Mouse (Mus musculus) left cerebral cortex, postnatal 36 days (tissue): ENCODE results near the gene Cldn4. TPM values are rescaled to one million over a fixed set of nuclear protein-coding genes. Genes with fewer than 3 reads are reported as not detected.

Experiments
- DNase-seq, 2 experiments: peaks; one replicate each; pipeline ENCODE4 v3.0.0; 2021 to 2022; ENCODE audit warnings: low spot score in 2 of 2, mixed read lengths in 1 of 2
- intact Hi-C: fragments of 180-260 bp; cut with DNase I; formaldehyde crosslinking; loops from one replicate; pipeline ENCODE4 v1.15.1; 2025
- total RNA-seq, 2 experiments: library from RNA; stranded (reverse); gene quantifications; 2 replicates each; pipeline ENCODE4 v1.2.3; 2021

Gene Cldn4
- total RNA-seq = not detected

GRCm38 (mm10) chr5:134946857-134947255, at the start of gene Cldn4:
Gene Cldn4 (minus strand): TSS chr5:134946934.
- intact Hi-C loops = no loop called here
- no peak for DNase-seq

- intact Hi-C loops = no loop called here
- no peak for DNase-seq
Observed at GRCm38 (mm10) chr5:134992566-134992965, 45.8 kb upstream of the Cldn4 start.

- DNase-seq = no peak
- intact Hi-C loops = no loop called here
Observed at GRCm38 (mm10) chr5:134989741-134990140, 43.0 kb upstream of the Cldn4 start.

GRCm38 (mm10) chr5:134989166-134989565, 42.4 kb upstream of the Cldn4 start:
- DNase-seq = no peak
- intact Hi-C loops = no loop called here

GRCm38 (mm10) chr5:134986298-134987268, 39.8 kb upstream of the Cldn4 start:
- intact Hi-C loops = no loop called here
- DNase-seq = no peak

- DNase-seq = no peak
- intact Hi-C loops = no loop called here
Observed at GRCm38 (mm10) chr5:134985633-134986297, 39.0 kb upstream of the Cldn4 start, which contains the start of gene Cldn3. Gene Cldn3 (plus strand): TSS chr5:134986214.

- intact Hi-C loops = no loop called here
- DNase-seq = no peak
Observed at GRCm38 (mm10) chr5:134983771-134984170, 37.0 kb upstream of the Cldn4 start.

GRCm38 (mm10) chr5:134983111-134983510, 36.4 kb upstream of the Cldn4 start:
- intact Hi-C loops = no loop called here

GRCm38 (mm10) chr5:134981149-134981548, 34.4 kb upstream of the Cldn4 start:
- intact Hi-C loops = no loop called here

More at GRCm38 (mm10) chr5:134983111-134983510, 36.4 kb upstream of the Cldn4 start:
- no peak for DNase-seq

GRCm38 (mm10) chr5:134977837-134978236, 31.1 kb upstream of the Cldn4 start:
- intact Hi-C loops = no loop called here
- no peak for DNase-seq

More at GRCm38 (mm10) chr5:134981149-134981548, 34.4 kb upstream of the Cldn4 start:
- no peak for DNase-seq

GRCm38 (mm10) chr5:134976577-134977250, 30.0 kb upstream of the Cldn4 start:
- intact Hi-C loops = no loop called here
- no peak for DNase-seq

- no peak for DNase-seq
- intact Hi-C loops = no loop called here
Observed at GRCm38 (mm10) chr5:134976164-134976563, 29.4 kb upstream of the Cldn4 start.

- no peak for DNase-seq
- intact Hi-C loops = no loop called here
Observed at GRCm38 (mm10) chr5:134974921-134975320, 28.2 kb upstream of the Cldn4 start.

GRCm38 (mm10) chr5:134974294-134974693, 27.6 kb upstream of the Cldn4 start:
- intact Hi-C loops = no loop called here
- no peak for DNase-seq

GRCm38 (mm10) chr5:134973526-134973925, 26.8 kb upstream of the Cldn4 start:
- intact Hi-C loops = no loop called here
- DNase-seq = no peak

GRCm38 (mm10) chr5:134973081-134973480, 26.3 kb upstream of the Cldn4 start:
- intact Hi-C loops = no loop called here
- DNase-seq = no peak

- intact Hi-C loops = no loop called here
Observed at GRCm38 (mm10) chr5:134970671-134971070, 23.9 kb upstream of the Cldn4 start.

GRCm38 (mm10) chr5:134967164-134967944, 20.6 kb upstream of the Cldn4 start:
- intact Hi-C loops = no loop called here
- no peak for DNase-seq

More at GRCm38 (mm10) chr5:134970671-134971070, 23.9 kb upstream of the Cldn4 start:
- no peak for DNase-seq
